Mouse (Mus musculus): ENCODE results near the gene Cyyr1. TPM values are rescaled to one million over a fixed set of nuclear protein-coding genes. Genes with fewer than 3 reads are reported as not detected.

Cyyr1 gene
- 2.8 and 4.6 TPM in 2 replicates for polyA plus RNA-seq (2012; rRNA removed)

DNA sequence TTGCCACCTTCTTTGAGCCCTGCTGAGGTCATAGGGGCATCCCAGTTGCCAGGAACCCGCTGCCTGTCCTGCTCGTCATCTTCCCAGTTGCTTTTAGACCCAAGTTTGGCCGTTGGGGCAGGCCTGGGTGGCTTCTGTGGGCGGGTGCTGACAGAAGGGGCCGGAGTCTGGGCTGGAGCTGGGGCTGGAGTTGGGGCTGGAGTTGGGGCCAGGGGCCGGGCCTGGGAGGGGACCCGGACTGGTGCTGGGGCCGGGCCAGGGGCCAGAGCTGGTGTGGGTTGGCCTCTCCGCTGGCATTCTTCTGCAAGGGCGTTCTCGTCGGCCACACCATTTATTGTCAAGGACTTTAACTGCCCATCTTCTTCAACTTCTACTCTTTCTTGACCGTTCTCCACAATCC, at the start of gene Cyyr1:
TSS of gene Cyyr1 (minus strand) at position 101 of the 400 bp plus-strand sequence.

Other genes with a start within 250 kb of the Cyyr1 start
- 5.0 and 6.7 TPM in 2 replicates for gene Adamts1, start 249.7 kb upstream of the Cyyr1 start, polyA plus RNA-seq (2012; rRNA removed)

Data from colon, adult 2 months (tissue).